Mouse (Mus musculus) hematopoietic stem cell, adult 5-6 weeks (primary cell): ENCODE results near the gene Fam208b. TPM values are rescaled to one million over a fixed set of nuclear protein-coding genes. Genes with fewer than 3 reads are reported as not detected.
"Not testable (repeated sequence)": the region's sequence is repeated elsewhere in the genome, so short reads cannot be mapped to it uniquely, and the experiment has no call there.

Experiments used
- ATAC-seq, 2 experiments: fragments of 125-278 bp in 1 of 2; replicated peaks in 1 of 2; 2 replicates each; pipeline ENCODE4 v1.8.0; 2016 to 2017; ENCODE audit warnings: inconsistent platforms in 2 of 2, mild to moderate bottlenecking in 2 of 2, moderate number of reproducible peaks in 2 of 2, low read depth in 1 of 2, moderate TSS enrichment in 1 of 2; ENCODE audit not compliant: low FRiP score in 2 of 2, poor library complexity in 2 of 2, severe bottlenecking in 2 of 2, insufficient read depth in 1 of 2, low TSS enrichment in 1 of 2
- total RNA-seq: library from RNA; stranded (forward); fragments of 172-1452, 232-1000 nt; gene quantifications from 2 replicates; pipeline ENCODE4 v1.2.3, GENCODE M21; 2017

Gene Fam208b
- total RNA-seq, 1 experiment from 2014 or later: 63.0 TPM

GRCm38 (mm10) chr13:3531692-3532320 lies 79.1 kb downstream of the Fam208b start:
- ATAC-seq: no peak

GRCm38 (mm10) chr13:3531176-3531575 lies 79.7 kb downstream of the Fam208b start:
- ATAC-seq: not testable (repeated sequence)

DNA sequence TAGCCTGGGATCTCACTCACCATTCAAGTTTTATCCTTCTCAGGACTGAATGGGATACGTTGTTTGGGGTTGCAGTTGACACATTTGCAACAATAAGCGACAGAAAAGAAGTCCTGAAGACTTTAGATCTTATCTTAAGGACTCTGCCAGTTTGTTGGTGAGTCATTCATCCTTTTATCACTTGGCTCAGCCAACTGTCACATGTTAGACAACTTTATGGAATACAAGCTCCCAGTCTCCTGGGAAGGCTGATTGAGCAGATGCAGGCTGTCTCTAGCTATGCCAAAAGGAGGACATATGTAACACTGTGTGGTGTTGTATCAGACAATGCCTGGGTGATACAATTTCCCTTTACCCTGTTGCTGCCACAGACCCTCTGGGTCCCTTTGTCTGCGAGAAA lies 80.5 kb downstream of the Fam208b start:
- ATAC-seq: no peak

- ATAC-seq: peak; percentile 95 to 97
Observed at GRCm38 (mm10) chr13:3526328-3526727, 84.6 kb downstream of the Fam208b start.

DNA sequence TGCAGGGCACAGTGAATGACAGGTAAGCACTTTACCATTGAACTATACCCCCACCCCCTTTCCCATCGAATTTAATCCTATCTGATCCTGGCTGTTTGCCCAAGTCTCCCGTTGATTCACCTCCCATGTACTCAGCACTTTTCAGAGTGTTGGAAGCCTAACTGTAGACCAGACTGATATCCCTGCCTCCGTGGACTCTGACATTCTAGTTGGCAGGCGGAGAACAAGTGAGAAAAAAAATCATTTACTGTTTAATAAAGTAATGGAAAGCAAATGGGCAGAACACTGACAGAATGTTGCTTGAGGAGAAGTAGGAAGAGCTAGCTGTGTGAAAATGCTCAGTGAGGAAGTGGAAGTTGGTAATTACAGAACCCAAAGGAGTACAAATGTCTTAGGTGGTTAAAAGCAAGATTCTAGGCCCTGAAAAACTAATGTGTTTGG lies 85.3 kb downstream of the Fam208b start:
- peak; percentile 12 to 30; a peak in 1 of 4 replicates for ATAC-seq

DNA sequence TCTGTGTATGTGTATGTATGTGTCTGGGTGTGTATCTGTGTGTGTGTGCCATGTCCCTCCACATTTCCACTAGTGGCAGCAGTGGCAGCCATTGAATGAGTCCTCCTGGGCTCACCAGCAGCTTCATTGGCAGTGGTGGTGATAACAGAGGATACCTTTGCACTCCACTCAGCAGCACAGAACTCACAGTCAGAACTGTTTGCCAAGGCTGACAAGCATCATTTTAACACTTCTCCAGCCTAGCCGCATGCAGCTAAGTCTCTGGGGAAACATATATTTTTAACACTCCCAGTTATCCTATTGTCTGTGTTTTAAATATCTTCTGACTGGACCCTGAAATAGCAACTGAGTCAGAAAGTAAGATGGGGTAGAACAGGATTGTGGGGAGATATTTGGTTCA lies 87.0 kb downstream of the Fam208b start:
- no peak for ATAC-seq

DNA sequence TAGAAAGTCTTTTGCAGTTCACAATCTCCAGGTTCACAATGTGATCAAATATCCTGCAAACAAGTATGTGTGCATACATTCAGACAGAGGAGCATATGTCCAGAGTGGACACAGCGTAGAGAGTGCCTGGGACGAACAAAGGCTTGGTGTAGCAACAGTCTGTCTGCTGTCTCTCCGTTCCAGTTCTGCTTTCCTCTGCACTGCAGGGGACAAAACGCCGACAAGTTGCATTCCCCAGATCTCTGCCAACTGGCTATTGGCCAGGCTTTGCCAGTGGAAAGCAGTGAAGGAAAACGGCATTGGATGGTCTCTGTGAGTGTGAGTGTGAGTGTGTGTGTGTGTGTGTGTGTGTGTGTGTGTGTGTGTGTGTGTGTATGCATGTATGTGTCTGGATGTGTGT lies 87.4 kb downstream of the Fam208b start:
- no peak for ATAC-seq

GRCm38 (mm10) chr13:3519994-3520393 lies 90.9 kb downstream of the Fam208b start:
- ATAC-seq: peak; percentile 79 to 88

GRCm38 (mm10) chr13:3519357-3519756 lies 91.6 kb downstream of the Fam208b start:
- peak; percentile 8 to 34; a peak in 2 of 4 replicates for ATAC-seq

Other genes starting within 250 kb of the Fam208b start
- 408 and 483 TPM in 2 replicates for gene Gdi2, start 73.0 kb downstream of the Fam208b start, total RNA-seq
- 7.8 and 14.4 TPM in 2 replicates for gene Asb13, start 22.9 kb upstream of the Fam208b start, total RNA-seq
- not detected in 2 replicates for gene Calml3, start 193.2 kb upstream of the Fam208b start, total RNA-seq
- 2.3 TPM in 1 of 2 replicates, not detected in the other for gene Calm4, start 226.6 kb upstream of the Fam208b start, total RNA-seq
- gene Calm5, start 243.1 kb upstream of the Fam208b start, total RNA-seq: not detected in 2 replicates